Mouse (Mus musculus) layer of hippocampus, adult 6 months (tissue): Measurements from ENCODE around the gene Klk13. TPM values are rescaled to one million over a fixed set of nuclear protein-coding genes. Genes with fewer than 3 reads are reported as not detected.

Experiments used
- long read RNA-seq, 2 experiments: library from polyadenylated mRNA; unstranded; transcript quantifications; one replicate each; pipeline ENCODE4 v2.0.0; 2019 to 2020
- polyA plus RNA-seq: library from polyadenylated mRNA; unstranded; fragments of <200 nt; fragmentation: Nextera tagmentation; gene quantifications from 2 replicates; pipeline ENCODE4 v1.2.3, GENCODE M21; 2021

The Klk13 gene
- polyA plus RNA-seq: not detected in 2 replicates
- long read RNA-seq, experiment 1: 0 reads
- long read RNA-seq, experiment 2: 0 reads

GRCm38 (mm10) chr7:43712267-43712666, at the start of gene Klk13:
Klk13 (plus strand) TSS chr7:43712567.

GRCm38 (mm10) chr7:43671809-43672580, 40.4 kb upstream of the Klk13 start, which contains the start of gene Ctu1:
Ctu1 (plus strand) TSS chr7:43672016.

GRCm38 (mm10) chr7:43690118-43690517, 22.2 kb upstream of the Klk13 start, which contains the start of gene Klk14:
Klk14 (plus strand) TSS chr7:43690418.

GRCm38 (mm10) chr7:43768597-43768996, 56.2 kb downstream of the Klk13 start, which contains the start of gene Klk12:
Klk12 (plus strand) TSS chr7:43768897.

GRCm38 (mm10) chr7:43774364-43774763, 62.0 kb downstream of the Klk13 start, which contains the start of gene Klk11:
Klk11 (plus strand) TSS chr7:43774604.

Other genes starting within 250 kb of the Klk13 start
- gene Vsig10l, start 249.4 kb upstream of the Klk13 start, polyA plus RNA-seq: 1.4 and 1.5 TPM in 2 replicates
- 1.6 TPM in 2 replicates for gene Iglon5, start 222.5 kb upstream of the Klk13 start, polyA plus RNA-seq
- gene 4931406B18Rik, start 206.6 kb upstream of the Klk13 start, polyA plus RNA-seq: not detected in 2 replicates
- gene Cd33, start 168.1 kb upstream of the Klk13 start, polyA plus RNA-seq: 4.6 and 7.2 TPM in 2 replicates
- 1.4 and 1.5 TPM in 2 replicates for gene Zfp658, start 150.3 kb upstream of the Klk13 start, polyA plus RNA-seq
- gene Zfp719, start 133.0 kb upstream of the Klk13 start, polyA plus RNA-seq: 6.2 and 7.4 TPM in 2 replicates
- gene Zfp819, start 105.4 kb upstream of the Klk13 start, polyA plus RNA-seq: 0.13 and 0.19 TPM in 2 replicates
- 0.09 TPM in 1 of 2 replicates, not detected in the other for gene Ceacam18, start 77.9 kb upstream of the Klk13 start, polyA plus RNA-seq
- gene Siglece, start 52.4 kb upstream of the Klk13 start, polyA plus RNA-seq: 0.36 and 0.55 TPM in 2 replicates
- gene Ctu1, start 40.6 kb upstream of the Klk13 start, polyA plus RNA-seq: 7.8 and 8.8 TPM in 2 replicates
- gene Klk14, start 22.1 kb upstream of the Klk13 start, polyA plus RNA-seq: not detected in 2 replicates
- not detected in 2 replicates for gene Klk12, start 56.3 kb downstream of the Klk13 start, polyA plus RNA-seq
- gene Klk11, start 62.0 kb downstream of the Klk13 start, polyA plus RNA-seq: not detected in 2 replicates
- gene Klk10, start 68.5 kb downstream of the Klk13 start, polyA plus RNA-seq: 1.1 and 1.4 TPM in 2 replicates
- 0.13 TPM in 1 of 2 replicates, not detected in the other for gene Klk9, start 79.3 kb downstream of the Klk13 start, polyA plus RNA-seq
- gene Klk8, start 85.0 kb downstream of the Klk13 start, polyA plus RNA-seq: 45.3 and 58.8 TPM in 2 replicates
- gene Klk7, start 98.7 kb downstream of the Klk13 start, polyA plus RNA-seq: 0.16 and 0.21 TPM in 2 replicates
- 4.4 and 5.0 TPM in 2 replicates for gene Klk6, start 111.9 kb downstream of the Klk13 start, polyA plus RNA-seq
- 0.15 TPM in 1 of 2 replicates, not detected in the other for gene Klk5, start 129.4 kb downstream of the Klk13 start, polyA plus RNA-seq
- gene Klk4, start 168.6 kb downstream of the Klk13 start, polyA plus RNA-seq: not detected in 2 replicates
- gene Klk15, start 221.2 kb downstream of the Klk13 start, polyA plus RNA-seq: not detected in 2 replicates
- gene Klk1b8, start 238.1 kb downstream of the Klk13 start, polyA plus RNA-seq: not detected in 2 replicates